Mouse (Mus musculus): Measurements from ENCODE around the gene Ak5.

- TF ChIP-seq CTCF (conservative IDR thresholded peaks at IDR 0.05; ENCODE audit: low read length) = no peak
- TF ChIP-seq NANOG (IDR thresholded peaks at IDR 0.05; ENCODE audit: borderline replicate concordance, low read length) = no peak
Measured at GRCm38 (mm10) chr3:152444114-152444513, 224.0 kb downstream of the Ak5 start.
